Mouse (Mus musculus): ENCODE data around the gene Il23r. TPM values are rescaled to one million over a fixed set of nuclear protein-coding genes. Genes with fewer than 3 reads are reported as not detected.
A peak's percentile ranks its signal among the peaks of the same experiment; 100 is the strongest.
"Not testable (repeated sequence)": the region's sequence is repeated elsewhere in the genome, so short reads cannot be mapped to it uniquely, and the experiment has no call there.

Il23r gene
- total RNA-seq (2021) = not detected
- long read RNA-seq, experiment 1 = 0 reads
- long read RNA-seq, experiment 2 = 0 reads

DNA sequence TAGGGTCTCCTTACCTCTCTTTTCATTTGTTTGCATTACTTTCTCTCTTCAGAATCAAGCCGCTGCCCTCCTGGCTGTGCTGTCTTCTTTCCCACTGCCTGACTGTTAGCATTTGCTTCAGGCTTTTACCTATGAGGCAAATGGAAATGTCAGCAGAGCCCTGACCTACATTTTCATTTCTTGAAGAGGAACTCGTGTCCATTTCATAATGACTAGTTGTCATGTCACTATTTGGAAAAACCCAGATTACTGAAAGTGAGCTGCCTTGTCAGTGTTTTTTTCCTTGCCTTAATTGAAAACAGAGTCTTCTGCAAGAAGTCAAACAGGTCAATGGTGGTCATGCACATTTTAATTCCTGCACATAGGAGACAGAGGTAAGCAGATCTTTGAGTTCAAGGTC lies at the start of gene Il23r:
Gene Il23r, minus strand, starts transcription at position 101 of the 400 bp plus-strand sequence.
- no peak for DNase-seq

GRCm38 (mm10) chr6:67535777-67536054 lies 44.1 kb upstream of the Il23r start, which contains the start of gene Tacstd2:
Tacstd2 (minus strand) TSS chr6:67535796.
- DNase-seq = no peak

DNA sequence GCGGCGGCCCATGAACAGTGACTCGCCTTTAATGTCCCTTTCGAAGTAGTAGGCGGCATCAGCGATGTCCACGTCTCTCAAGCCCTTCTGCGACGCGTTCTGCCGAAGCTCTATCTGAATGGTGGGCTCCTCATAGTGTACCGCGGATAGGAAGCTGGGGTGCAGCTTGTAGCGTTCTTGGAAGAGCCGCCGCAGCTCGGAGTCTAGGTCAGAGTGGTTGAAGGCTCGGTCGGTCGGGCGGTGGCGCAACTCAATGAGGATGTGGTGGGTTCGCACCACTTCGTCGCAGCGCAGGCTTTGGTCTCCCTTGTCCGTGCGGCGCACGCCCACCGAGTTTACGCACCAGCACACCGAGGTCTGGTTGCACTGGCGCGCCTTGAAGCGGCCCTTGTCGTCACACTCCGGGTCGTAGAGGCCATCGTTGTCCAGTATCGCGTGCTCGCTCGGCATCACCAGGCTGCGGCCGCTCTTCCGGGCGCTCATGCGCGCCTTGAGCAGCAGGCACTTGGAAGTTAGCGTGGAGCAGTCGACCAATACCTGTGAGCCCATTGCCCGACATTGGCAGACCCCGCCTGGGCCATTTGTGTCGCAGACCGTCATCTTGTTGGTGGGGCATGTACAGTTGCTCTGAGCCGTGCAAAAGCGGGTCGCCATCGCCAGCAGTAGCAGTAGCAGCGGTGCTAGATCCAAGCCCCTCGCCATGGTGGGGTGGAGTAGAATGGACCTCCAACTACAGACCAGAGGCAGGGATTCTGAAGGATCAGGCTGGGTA lies 43.5 kb upstream of the Il23r start:
- DNase-seq = peak; percentile 4

DNA sequence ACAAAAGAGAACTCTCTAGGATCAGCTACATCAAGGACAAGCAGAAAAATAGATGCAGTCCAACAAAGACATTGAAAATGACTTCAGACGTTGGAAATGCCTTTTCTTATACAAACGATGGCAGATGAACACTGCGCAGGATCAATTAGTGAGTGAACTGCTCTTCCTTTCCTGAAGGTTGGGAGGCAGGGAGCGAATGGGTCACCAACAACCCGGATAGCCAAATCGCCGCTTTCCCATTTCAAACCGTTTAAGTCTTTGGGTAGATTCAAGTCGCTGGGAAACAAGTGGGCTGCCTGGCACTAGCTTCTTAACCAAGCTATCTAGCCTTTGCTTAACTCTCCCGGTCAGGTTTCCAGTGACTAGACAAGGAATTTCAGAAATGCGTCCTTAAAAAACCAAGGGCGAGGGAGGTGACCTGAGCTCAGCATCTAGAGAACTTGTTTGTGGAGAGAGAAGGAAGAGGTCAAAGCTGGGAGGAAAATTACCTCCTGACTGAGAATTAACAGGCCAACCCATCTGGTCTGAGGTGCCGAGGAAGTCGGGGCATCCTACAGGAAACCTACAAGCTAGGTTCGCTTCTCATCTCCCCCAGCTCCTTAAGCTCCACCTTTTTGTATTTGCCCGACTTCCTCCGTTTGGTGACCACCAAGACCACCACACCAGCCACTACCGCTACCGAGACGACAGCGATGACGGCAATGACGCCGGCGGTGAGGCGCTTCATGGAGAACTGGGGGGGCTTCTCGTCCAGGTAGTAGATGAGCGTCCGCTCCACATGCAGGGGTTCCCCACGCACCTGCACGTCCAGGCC lies 42.7 kb upstream of the Il23r start:
- DNase-seq = no peak

DNA sequence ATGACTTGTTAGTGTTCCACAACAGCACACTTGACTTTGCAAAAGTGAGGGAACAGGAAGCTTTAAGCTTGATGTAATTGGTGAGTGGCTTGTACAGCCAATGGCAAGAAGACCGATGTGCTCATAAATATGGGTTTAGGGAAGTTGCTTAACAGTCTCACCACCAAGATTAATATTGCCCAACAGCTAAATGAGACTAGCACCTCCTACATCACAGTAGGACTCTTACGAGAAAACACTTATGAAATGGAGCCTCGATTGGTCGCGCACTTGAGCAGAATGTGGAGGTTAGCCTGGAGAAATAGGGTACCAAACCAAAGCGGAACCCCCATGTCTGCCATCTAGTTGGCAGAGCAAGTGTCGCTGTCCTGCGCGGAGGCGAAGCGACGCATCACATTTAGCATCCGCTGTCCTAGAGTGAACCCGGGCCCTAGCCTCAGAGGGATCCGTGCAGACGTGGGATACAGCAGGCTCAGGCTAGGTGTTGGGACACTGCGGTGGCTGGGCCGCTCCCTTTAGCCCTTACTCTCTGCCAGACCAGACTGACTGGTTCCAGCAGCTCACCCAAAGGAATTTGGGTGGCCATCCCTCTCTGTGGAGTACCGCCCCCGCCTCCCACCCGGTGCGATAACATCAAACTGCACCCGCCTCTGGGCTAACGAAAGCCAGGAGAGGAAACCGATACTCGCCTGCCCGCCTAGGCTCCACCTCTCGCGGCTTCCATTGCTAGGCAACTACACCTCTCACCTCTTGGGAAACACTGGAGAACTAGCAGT lies 41.2 kb upstream of the Il23r start:
- no peak for DNase-seq

DNA sequence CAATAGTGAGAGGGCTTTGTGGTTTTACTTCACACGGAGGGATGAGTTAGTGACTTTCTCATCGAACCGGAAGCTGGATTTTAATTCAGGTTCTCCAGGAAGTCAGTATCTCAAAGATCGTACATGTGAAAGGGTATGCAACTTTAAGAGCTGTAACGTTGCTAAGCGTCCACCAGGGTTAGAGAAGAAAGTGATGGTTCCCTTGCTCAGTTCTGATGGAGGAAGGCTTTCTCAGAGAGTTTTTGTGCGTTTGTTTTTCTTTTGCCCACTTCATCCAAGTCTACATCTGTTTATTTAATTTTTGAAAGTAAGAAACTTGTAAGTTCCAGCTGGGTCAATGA lies 40.1 kb upstream of the Il23r start:
- DNase-seq = no peak

DNA sequence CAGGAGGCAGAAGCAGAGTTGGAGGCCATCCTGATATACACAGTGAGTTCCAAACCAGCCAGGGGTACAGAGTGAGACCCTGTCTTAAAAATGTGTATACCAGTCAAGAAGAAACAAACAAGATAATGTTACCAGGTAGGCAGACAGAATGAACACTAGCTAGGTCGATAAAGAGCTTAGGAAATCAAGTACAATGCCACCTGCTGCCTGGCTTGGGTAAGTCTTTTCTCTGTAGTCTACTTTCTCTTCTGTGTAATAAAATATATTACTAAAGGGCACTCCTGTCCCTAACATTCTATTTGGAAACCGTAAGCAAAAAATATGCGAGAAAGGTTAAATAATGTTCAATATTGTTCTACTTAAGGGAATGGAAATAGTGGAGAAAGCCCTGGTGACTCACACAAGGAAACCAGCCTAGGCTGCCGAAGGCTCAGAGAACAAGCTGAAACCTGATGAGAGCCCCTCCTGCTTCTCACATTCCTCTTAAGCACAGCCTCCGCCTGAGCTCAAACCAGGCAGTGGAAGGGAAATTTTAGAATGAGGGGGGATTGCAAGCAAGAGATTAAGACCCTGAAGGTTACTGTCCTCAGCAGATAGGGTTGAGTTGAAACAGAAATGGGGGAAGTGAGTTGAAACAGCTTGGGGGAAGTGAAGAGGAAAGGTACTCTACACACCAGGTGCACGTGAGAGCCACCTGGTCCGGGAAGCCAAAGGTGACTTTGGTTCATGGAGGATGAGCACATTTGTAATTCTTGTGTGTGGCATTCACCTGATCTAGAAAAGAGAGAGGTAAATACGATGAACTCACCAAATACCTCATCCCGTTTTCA lies 39.6 kb upstream of the Il23r start:
- DNase-seq = no peak

DNA sequence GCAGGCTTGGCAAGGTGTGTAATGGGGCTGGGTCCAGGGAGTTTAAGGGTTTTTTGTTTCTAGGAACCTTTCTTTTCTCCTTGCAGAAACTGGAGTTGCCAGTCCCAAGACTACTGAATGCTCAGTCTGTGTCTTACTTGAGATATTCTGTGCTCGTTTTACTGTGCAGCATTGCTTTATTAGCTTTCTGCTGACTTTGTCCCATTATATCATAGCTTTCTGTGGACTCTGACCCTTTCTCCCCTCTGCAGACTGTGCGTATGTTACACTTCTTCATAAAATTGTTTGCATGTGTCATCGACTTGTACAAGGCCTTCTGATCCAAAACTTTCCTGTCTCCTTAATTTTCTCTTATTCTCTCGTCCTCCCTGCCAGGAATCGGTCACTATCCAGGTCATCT lies 34.7 kb upstream of the Il23r start:
- DNase-seq = no peak

DNA sequence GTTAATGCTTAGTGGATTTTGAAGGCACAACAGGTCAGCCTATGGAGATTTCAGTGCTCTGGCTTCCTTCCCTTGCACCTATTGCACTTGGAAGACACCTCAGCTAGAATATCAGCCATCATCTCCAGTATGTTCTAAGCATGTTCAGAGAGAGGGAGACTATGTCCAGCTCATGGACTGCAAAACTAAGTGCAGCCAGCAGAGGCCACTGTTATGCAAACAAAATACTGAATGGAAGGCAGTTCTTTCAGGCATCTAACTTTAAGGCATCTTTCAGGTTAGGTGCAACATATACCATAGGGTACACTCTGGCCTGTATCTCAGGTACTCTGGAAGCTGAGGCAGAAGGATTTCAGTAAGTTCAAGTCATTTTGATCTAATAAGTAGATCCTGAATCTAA lies 19.1 kb upstream of the Il23r start:
- DNase-seq = peak; percentile 8

GRCm38 (mm10) chr6:67501938-67502337 lies 10.3 kb upstream of the Il23r start:
- DNase-seq = not testable (repeated sequence)

DNA sequence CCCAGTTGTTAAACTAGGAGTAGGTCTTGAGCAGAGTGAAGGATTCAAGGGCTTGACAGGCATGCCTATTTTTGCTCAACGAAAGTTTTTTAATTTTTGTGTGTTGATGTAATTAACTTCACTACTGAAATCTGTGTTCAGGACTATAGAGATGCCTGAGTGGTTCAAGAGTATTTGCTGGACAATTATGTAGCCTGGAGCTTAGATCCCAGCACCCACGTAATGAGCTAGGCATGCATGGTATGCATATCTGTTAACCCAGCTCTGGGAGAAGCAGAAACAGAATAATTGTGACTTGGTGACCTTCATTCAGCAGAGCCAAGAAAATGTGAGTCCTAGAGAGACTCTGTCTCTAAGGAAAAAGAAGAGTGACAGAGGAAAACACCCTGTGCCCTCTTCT lies 10.6 kb downstream of the Il23r start:
- DNase-seq = no peak

- no peak for DNase-seq
Observed at GRCm38 (mm10) chr6:67471242-67471641, 20.4 kb downstream of the Il23r start.

DNA sequence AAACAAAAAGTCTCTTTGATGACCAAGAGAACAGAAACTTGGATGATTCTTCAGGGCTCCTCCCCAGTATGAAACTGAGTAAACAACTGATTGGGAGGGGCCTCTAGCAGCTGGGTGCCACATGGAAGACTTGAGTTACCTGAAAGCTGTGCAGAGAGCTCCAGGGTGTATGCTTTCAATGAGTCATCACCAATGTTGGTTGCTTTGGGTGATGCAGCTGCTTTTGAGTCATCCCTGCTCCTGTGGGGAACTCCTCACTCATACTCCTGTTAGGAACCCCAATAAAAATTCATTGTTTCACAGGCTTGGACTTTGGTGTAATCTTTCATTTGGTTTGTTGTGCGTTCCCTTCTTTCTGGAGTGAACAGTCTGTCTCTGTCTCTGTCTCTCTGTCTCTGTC lies 32.2 kb downstream of the Il23r start:
- DNase-seq = no peak

DNA sequence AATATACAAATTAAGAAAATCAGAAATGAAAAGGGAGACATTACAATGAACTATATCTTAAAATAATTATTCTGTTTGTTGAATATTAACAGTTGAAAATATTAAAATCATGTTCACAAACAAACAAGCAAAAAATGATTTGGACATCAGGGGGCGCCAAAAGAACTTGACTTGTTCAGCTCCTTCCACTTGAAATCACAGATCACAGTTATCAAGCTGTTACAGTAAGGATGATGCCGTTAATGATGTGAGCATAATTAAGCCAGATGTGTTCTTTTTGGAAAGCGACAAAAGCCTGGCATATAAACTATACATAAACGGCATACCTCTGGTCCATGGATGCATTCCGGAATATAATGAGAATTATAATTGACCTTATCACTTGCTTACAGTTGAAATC lies 40.3 kb downstream of the Il23r start:
- DNase-seq = no peak

- DNase-seq = no peak
Observed at GRCm38 (mm10) chr6:67445866-67446265, 45.8 kb downstream of the Il23r start.

DNA sequence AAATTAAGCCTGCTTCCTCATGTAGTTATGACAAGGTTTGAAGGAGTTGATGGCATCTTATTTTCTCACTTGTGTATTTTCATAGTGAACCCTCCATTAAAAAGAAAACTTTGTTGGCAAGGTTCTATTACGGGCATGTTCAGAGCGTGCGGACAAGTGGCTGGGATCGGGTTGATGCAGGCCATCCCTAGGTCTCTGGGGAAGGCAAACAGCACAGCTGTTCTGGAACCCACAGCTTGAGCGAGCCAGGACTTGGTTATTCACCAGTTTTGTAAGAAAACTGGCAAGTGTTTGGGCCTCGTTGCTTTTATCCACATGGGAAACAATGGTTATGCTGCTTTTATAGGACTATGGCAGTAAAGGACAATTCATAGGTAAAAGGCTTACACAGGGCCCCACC lies 48.5 kb downstream of the Il23r start:
- DNase-seq = no peak

DNA sequence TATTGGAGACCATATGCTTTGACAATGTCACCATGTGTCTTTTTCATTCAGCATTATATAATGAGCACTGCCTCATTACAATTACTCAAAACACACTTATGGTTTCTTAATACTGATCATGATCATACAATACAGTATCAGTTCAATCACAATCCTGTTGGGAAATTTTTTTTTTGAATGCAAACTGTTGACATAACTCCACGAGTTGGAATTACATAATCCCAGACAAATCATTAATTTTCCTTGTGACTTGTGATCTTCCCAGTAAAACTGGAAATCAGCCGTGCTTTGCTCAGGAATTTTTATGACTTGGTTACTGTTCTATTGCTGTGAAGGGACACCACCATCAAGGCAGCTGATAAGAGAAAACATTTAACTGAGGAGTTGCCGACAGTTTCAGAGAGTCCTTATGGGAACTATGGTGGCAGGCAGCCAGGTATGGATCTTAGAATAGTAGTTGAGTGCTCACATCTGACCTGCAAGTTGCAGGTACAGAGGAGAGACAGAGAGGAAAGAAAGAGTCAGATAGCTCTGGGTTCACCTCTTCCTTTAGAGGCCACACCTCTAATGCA lies 53.8 kb downstream of the Il23r start:
- no peak for DNase-seq

DNA sequence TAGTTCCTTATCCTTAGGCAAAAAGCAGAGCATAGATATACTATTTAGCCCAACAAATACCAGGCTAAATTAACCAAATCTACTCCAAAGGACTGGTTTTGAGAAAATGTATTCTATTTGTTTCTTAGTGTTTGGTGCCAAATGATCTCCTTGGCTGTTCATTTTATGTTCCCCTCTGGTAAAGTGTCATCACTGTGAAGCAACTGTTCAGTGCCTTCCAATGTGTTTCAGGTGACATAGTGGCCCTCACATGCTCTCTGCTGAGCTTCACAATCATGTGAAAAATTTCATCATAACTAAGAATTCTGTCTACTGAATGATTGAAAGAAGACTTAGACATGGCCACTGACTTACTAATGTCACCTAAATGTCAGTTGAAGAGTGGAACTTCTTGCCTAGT lies 54.6 kb downstream of the Il23r start:
- no peak for DNase-seq

DNA sequence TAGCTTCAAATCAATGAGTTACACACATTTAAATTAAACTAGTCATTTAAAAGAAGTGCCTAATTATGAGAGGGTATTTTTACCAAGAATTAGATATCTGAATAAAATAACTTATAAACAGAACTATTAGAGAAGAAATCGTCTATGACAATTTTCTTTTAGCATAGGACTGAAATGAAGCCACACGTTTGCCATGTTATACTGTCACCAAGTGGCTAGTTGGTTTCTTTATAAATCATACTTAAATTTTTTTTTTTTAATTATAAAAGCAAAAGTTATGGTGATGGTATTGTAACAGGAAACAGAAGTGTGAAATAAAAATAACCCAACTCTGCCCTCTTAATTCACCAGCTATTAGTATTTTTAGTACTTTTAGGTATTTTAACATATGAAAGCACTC lies 55.4 kb downstream of the Il23r start:
- no peak for DNase-seq

DNA sequence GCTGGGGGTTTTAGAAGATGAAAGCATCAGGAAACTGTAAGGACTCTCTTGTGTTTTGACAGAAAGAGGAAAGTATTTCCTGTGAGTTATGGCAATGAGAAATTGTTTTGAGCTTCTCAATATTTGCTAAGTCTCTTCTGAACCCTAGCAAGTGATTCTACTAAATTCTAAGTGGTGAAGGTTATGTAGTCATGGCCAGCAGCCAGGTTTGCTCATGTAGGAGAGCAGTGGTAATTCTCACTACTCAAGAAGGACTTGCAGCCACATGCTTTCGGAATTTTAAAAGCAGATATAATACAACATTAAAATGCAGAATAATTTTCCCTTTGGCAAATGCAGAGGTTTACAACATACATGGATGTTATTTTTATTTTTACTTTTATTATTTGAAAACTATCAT lies 55.9 kb downstream of the Il23r start:
- no peak for DNase-seq

DNA sequence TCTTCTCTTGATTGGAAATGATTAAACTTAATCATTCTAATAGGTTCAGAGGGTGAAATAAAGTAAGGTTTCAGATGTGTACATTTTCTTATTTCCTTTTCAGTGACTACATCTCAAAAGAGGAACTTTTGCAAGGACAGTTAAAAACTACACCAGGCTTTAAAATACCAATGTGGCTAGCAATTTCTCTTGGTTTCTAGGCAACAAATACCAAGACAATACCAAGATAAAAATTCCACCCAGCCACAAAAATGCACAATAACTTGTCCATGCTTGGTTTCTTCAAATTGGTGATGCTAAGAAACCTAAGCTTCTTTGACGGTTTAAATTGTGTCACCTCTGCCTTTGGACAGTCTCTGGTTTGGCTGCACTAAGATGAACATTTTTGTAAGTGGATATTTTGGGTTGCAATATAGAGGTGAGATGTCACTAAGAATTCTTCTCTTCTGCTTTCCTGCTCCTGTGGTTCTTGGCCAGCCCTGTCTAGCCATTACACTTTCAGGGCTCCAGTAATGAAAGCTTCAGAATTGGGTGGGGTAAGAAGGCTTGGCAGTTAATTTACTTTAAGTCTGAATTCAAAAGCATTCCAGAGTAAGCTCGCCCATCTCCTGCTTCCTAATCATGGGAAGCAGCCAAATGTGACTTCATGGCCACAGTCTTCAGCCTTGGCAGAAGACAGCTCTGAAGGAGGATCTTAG lies 56.8 kb downstream of the Il23r start:
- DNase-seq = no peak
